Mouse (Mus musculus) liver, adult 10 weeks (tissue): ENCODE measurements around the gene Gm14326. TPM values are rescaled to one million over a fixed set of nuclear protein-coding genes. Genes with fewer than 3 reads are reported as not detected.

Experiments
- polyA plus RNA-seq: library from polyadenylated mRNA; stranded (reverse); fragments of 350-450 nt; fragmentation: Illumina TruSeq; extraction: RNeasy Lipid Tissue Mini Kit (QIAGEN cat#74804); gene quantifications from one replicate; pipeline ENCODE4 v1.2.3, GENCODE M21; 2014; ENCODE audit warnings: low read depth, low replicate concordance

The Gm14326 gene
- 21.0 TPM for polyA plus RNA-seq

GRCm38 (mm10) chr2:177957145-177957544, at the start of gene Gm14326:
Gene Gm14326 (minus strand): TSS chr2:177957297.

GRCm38 (mm10) chr2:177925563-177926103, 31.5 kb downstream of the Gm14326 start, which contains the start of gene Zfp972:
Gene Zfp972 (minus strand): TSS chr2:177925613.

GRCm38 (mm10) chr2:177897046-177897578, 60.0 kb downstream of the Gm14326 start, which contains the start of gene Gm14327:
Gene Gm14327 (plus strand): TSS chr2:177897096.

Other genes with a start within 250 kb of the Gm14326 start
- gene Gm14322, start 198.0 kb downstream of the Gm14326 start, polyA plus RNA-seq = 5.9 TPM
- 44.0 TPM for gene Gm14325, start 117.0 kb downstream of the Gm14326 start, polyA plus RNA-seq
- 17.7 TPM for gene Gm14327, start 60.2 kb downstream of the Gm14326 start, polyA plus RNA-seq
- gene Zfp972, start 31.7 kb downstream of the Gm14326 start, polyA plus RNA-seq = 2.5 TPM
- 26.6 TPM for gene Zfp971, start 66.0 kb upstream of the Gm14326 start, polyA plus RNA-seq
- gene Zfp931, start 121.2 kb upstream of the Gm14326 start, polyA plus RNA-seq = 32.0 TPM
- gene Phactr3, start 161.7 kb upstream of the Gm14326 start, polyA plus RNA-seq = not detected